Mouse (Mus musculus): ENCODE measurements around the gene Pum2.

The Pum2 gene

DNA sequence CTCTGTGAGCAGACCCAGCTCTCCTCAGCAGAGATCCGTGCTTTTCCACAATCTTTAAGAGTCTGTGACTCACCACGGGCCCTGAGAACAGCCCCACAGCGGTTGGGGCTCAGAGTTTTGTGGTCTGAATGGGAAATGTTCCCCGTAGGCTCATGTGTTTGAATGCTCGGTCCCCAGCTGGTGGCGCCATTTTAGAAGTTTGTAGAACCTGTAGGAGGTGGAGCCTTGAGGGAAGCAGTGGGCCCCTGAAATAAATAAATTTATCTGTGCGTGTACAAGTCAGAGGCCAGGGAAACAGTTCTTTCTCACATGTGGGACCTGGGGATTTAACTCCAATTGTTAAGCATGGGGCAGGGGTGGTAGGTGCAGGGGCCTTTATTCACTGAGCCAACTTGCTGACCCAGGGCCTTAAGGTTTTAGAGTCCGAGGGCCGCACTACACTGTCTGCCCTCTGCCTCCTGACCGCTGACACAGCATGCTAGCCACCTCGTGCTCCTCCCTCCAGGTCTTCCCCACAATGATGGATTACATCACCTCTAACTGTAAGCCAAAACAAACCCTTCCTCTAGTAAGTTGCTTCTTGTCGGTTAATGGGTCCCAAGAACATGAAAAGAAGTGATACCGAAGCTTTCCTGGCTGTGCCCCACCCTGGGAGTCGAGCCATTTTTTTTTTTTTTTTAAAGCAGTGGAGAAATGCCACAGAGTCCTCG lies 90.4 kb downstream of the Pum2 start:
- DNase-seq, result peak; percentile 53

DNA sequence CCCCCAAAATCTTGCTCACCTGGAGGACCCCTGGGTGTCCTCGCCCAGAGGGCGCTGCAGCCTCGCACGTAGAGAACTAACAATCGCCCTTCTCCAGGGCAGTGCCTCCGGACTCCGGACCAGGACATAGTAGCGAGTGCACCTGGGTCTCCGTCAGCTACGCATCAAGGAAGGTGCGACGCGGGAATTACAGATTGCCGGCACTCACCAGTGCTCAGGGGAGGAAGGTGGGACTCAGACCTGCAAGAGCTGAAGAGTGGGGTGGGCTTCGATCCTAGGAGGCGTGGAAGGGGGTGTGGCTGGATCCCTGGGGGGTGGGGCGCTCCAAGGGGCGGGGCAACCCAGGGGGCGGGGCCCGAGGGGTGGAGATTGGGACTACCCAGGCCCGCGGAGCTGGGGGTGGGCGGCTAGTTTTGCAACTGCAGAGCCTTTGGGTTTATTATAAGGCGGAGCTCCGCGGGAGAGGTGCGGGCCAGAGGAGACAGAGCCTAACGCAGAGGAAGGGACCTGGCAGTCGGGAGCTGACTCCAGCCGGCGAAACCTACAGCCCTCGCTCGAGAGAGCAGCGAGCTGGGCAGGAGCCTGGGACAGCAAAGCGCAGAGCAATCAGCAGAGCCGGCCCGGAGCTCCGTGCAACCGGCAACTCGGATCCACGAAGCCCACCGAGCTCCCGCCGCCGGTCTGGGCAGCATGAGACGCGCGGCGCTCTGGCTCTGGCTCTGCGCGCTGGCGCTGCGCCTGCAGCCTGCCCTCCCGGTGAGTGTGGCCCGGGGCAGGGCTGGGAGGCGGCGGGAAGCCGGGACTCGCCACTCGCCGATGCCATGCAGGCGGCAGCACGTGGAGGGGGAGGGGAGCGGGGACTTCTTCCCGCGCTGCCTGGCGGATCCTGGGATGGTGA lies 97.3 kb downstream of the Pum2 start, which contains the start of gene Sdc1:
Gene Sdc1 (plus strand): TSS at position 378 of the 898 bp plus-strand sequence.
- peak; percentile 87 for DNase-seq

GRCm38 (mm10) chr12:8771844-8772380 lies 98.0 kb downstream of the Pum2 start:
- no peak for DNase-seq

GRCm38 (mm10) chr12:8772451-8773143 lies 98.7 kb downstream of the Pum2 start:
- peak; percentile 62 for DNase-seq

DNA sequence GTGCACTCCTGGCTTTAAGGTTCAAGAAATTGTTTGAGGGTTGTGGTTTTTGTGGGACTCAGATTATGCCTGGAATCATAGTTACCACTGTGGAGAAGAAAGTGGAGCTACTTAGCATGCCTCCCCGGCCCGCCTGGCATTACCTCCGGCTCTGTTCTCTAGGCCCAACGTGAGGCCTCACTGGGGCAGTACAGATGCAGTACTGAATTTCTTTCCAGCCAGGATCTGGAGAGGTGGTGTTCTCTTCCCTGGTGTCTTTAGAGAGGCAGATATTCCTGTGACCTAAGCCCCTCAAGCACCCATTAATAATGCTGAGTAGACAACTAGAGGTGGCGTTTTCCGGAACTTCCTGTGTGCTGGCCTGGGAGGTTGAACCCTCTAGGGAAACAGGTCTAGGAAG lies 99.4 kb downstream of the Pum2 start:
- no peak for DNase-seq

GRCm38 (mm10) chr12:8774183-8774582 lies 100.2 kb downstream of the Pum2 start:
- peak; percentile 48 for DNase-seq

DNA sequence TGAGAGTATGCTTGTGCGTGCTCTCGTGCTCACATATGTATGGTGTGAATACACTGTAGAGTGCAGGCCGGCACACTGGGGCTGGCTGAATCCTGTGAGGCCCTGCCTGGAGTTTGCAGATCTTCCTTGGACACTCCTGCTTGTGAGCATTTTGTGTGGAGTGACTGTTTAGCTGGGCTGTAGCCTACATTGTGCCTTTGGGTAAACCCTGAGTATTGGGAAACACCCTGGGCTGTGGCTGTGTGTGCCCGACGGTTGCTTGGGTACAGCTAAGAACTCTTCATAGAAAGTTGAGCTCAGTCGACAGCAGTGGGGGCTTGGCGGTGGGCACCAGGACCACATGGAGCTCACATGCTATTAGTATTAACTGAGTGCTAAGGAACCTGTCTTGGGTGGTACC lies 102.3 kb downstream of the Pum2 start:
- no peak for DNase-seq

- DNase-seq, result no peak
Measured at GRCm38 (mm10) chr12:8776741-8777140, 102.8 kb downstream of the Pum2 start.

- DNase-seq, result no peak
Measured at GRCm38 (mm10) chr12:8778106-8778505, 104.2 kb downstream of the Pum2 start.

- no peak for DNase-seq
Measured at GRCm38 (mm10) chr12:8779851-8780250, 105.9 kb downstream of the Pum2 start.

DNA sequence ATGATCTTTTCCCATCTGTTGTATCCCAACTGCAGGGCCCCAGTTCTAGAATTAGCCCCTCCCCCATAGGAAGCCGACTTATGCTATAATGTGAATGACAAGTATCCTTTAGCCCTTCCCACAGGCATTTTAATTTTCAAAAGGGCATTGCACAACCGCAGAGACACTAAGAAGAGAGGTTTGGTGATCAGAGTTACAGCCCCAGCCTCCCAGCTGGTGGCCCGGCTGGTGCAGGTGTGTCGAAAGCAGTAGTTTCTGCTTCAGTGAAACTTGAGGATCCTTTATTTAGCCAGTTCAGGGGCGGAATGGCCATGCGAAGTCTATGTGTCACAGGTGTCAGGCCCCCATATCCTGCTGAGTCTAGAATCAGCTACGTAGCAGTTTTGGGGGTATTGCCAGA lies 107.2 kb downstream of the Pum2 start:
- no peak for DNase-seq

DNA sequence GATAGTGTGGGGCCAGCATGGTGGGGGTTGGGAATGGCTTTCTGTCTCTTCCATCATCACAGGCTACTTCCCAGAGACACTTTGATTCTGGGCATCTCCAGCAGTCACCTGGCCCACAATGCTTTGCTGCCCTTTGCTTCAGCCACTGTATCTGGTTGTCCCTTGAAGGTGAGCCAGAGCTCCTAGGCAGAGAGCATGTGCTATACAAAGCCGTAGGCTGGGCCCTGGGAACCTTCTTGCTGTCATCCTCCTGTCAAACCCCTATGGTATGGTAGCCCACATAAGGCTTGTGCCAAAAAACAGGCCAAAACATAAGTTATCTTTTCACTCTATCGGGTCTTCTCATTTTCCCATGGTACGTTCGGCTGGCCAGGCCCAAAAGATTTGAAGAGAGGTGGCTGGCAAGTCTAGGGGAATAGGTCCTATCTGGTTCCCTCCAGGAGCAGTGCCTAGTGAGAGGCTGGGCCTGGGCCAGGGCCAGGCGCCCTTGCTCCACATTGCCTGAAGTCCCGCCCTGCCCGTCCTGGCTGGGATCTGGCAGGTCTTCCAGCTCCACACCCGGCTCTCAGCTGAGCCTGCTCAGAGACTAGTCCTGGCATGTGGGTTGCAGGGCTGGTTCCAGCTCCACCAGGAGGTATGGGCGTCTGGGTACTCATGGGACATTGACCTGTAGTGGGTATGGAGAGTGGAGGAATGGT lies 107.9 kb downstream of the Pum2 start:
- peak; percentile 86 for DNase-seq

DNA sequence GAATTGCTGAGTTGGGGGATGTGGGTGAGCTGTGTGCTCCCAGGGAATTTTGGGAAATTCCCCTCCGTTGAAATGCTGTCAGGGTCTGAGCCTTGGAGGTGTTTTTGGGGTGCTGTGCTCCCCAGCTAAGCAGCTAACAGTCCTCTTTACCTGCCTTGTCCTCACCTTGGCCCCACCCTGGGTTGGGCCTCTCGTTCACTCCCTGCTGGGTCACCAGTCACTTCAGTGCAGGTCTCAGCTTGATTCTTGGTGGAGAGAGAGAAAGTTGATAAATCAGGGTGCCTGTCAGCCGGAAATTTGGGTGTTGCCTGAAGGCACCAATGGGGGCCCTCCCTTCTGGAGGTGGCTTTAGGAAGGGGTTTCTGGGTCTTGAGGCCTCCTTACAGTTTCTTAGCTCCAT lies 108.6 kb downstream of the Pum2 start:
- no peak for DNase-seq

DNA sequence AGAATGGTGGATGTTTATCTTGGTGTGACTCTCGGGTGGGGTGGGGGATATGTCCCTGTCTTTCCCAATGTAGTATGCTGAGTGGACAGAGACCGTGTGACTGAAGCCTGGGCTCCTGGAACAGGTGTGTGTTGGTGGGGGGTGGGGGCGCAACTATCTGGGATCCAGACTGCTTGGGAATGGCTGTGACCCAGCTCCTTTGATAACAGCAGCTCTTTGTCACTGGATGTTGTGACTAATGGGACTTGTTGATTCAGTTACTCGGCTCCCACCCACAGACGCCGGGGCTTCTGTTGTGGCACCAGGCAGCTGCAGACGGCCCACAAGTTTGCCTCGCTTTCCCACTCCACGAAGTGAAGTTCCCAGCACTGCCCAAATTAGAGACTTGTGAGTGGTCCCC lies 110.3 kb downstream of the Pum2 start:
- DNase-seq, result no peak

GRCm38 (mm10) chr12:8786476-8786875 lies 112.5 kb downstream of the Pum2 start:
- DNase-seq, result no peak

- DNase-seq, result peak; percentile 31
Measured at GRCm38 (mm10) chr12:8786984-8787730, 113.2 kb downstream of the Pum2 start.

DNA sequence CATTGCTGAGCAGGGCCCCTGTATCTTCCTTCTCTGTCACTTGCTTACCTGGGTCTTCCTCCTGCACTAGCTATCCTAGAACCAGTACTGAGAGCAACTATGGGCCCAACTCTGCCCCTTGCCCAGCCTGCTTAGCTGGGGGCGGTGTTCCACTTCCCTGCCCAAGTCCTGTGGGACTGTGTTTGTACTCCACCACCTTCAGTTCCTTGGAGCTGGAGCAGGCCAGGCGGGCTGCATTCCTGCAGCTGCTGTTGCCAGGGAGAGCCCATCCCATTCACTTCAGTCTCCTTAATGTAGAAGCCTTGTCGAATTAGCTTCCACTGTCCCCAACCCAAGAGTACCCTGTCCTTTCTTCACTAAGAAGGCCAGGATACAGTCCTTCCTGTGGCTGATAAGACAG lies 114.5 kb downstream of the Pum2 start:
- peak; percentile 36 for DNase-seq

DNA sequence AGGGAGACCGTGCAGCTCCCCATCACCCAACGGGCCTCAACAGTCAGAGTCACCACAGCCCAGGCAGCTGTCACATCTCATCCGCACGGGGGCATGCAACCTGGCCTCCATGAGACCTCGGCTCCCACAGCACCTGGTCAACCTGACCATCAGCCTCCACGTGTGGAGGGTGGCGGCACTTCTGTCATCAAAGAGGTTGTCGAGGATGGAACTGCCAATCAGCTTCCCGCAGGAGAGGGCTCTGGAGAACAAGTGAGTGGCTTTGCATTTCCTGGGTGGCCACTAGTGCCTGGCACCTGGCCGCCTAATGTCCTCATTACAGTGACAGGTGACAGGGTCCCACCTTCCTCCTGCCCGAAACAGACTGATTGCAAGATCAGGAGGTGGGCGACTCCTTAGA lies 116.7 kb downstream of the Pum2 start:
- peak; percentile 75 for DNase-seq

GRCm38 (mm10) chr12:8793410-8794051 lies 119.6 kb downstream of the Pum2 start:
- no peak for DNase-seq

DNA sequence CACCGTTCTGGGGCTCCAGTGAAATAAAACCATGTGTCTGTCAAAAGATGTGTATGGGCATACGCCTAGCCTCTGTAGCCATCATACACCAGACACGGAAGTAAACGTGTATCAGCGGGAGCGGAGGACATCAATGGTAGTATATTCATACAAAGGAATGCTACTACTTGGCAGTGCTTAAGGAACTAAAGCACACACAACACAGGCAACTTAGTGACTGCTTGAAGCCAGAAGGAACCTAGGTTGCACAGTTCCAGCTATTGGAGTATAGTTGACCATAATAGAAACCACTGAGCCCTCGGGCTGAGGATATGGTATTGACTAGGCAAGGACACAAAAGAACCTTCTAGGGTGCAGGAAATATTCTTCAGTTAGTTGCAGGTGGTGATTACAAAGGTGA lies 124.0 kb downstream of the Pum2 start:
- DNase-seq, result no peak

- peak; percentile 68 for DNase-seq
Measured at GRCm38 (mm10) chr12:8798486-8799020, 124.6 kb downstream of the Pum2 start.

All from lung, postnatal 36 days (tissue).